Mouse (Mus musculus): Measurements from ENCODE around the gene Cyp2d22. TPM values are rescaled to one million over a fixed set of nuclear protein-coding genes. Genes with fewer than 3 reads are reported as not detected.
"Not testable (repeated sequence)": the region's sequence is repeated elsewhere in the genome, so short reads cannot be mapped to it uniquely, and the experiment has no call there.

The Cyp2d22 gene
- polyA plus RNA-seq, 1 experiment from 2014 or later, result 3.3 TPM

- 85% methylated on average over 6 of the region's 6 CpGs for WGBS
- Histone ChIP-seq H3K4me3 (ENCODE audit: low read length) (no peak overlapping the region), H3K4me1 (ENCODE audit: control insufficient read depth, insufficient read depth, low read depth, low read length) (no peaks in the 10 kb centered on the region), H3K27ac (ENCODE audit: low read depth, low read length) (no peak overlapping the region), H3K9ac (ENCODE audit: low read depth, low read length) (no peak overlapping the region), H3K36me3 (ENCODE audit: control insufficient read depth, insufficient read depth, low read length) (no peaks in the 10 kb centered on the region), H3K4me2 (ENCODE audit: low read length) (no peak overlapping the region), H3K27me3 (replicated peaks; ENCODE audit: control insufficient read depth, insufficient read depth, low read length) (no peaks in the 10 kb centered on the region), H3K9me3 (ENCODE audit: control insufficient read depth, low read length) (no peaks in the 10 kb centered on the region)
- no peak for ATAC-seq
Observed at GRCm38 (mm10) chr15:82402741-82403140, 22.7 kb upstream of the Cyp2d22 start.

DNA sequence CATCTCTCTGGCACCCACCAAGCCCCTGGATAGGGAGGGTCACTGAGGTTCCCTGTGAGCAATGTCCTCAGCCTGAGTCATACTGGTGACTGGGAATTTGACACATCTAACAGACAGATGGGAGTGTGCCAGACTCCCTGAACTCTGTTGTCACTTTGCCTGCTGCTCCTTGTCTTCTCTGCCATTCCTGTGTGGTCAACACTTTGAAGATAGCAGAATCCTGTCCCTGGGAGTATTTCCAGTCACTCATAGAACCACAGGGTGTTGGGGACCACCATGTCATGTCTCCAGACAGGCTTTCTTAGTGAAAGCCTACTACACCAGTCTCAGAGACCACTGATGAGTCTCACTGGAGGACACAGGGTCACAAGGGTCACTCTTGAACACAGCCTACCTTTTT, 22.0 kb upstream of the Cyp2d22 start:
- no peak for ATAC-seq
- Histone ChIP-seq H3K9me3 (ENCODE audit: control insufficient read depth, low read length) (no peaks in the 10 kb centered on the region), H3K9ac (ENCODE audit: low read depth, low read length) (no peak overlapping the region), H3K4me2 (ENCODE audit: low read length) (no peak overlapping the region), H3K36me3 (ENCODE audit: control insufficient read depth, insufficient read depth, low read length) (no peaks in the 10 kb centered on the region), H3K27ac (ENCODE audit: low read depth, low read length) (no peak overlapping the region), H3K27me3 (replicated peaks; ENCODE audit: control insufficient read depth, insufficient read depth, low read length) (no peaks in the 10 kb centered on the region), H3K4me3 (ENCODE audit: low read length) (no peak overlapping the region), H3K4me1 (ENCODE audit: control insufficient read depth, insufficient read depth, low read depth, low read length) (no peaks in the 10 kb centered on the region)

DNA sequence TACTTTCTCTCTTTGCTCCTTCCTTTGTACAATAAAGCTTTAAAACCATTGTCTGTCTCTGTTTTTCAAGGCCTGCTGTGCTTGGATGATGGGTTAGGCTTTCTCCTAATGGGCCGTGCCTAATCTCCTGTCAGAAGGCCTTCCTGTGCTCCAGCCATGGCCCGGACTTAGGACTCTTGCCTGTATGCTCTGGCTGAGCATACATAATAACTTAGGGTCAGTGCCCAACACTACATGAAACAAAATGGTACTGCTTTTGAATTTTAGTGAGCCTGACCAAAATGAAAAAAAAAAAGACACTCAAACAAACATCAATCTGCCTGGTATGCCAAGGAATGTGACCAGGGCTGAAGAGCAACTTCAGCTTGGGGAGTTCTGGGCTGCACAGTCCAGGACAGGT, 21.5 kb upstream of the Cyp2d22 start:
- no peaks in the 10 kb centered on the region for H3K27me3 ChIP-seq (replicated peaks; ENCODE audit: control insufficient read depth, insufficient read depth, low read length)
- H3K4me2 ChIP-seq (ENCODE audit: low read length), result no peak overlapping the region
- WGBS, result 23% methylated on average over 2 of the region's 2 CpGs
- H3K4me1 ChIP-seq (ENCODE audit: control insufficient read depth, insufficient read depth, low read depth, low read length), result no peaks in the 10 kb centered on the region
- H3K9me3 ChIP-seq (ENCODE audit: control insufficient read depth, low read length), result no peaks in the 10 kb centered on the region
- H3K9ac ChIP-seq (ENCODE audit: low read depth, low read length), result no peak overlapping the region
- no peak overlapping the region for H3K27ac ChIP-seq (ENCODE audit: low read depth, low read length)
- H3K4me3 ChIP-seq (ENCODE audit: low read length), result no peak overlapping the region
- no peak for ATAC-seq
- no peaks in the 10 kb centered on the region for H3K36me3 ChIP-seq (ENCODE audit: control insufficient read depth, insufficient read depth, low read length)

- H3K36me3 ChIP-seq (ENCODE audit: control insufficient read depth, insufficient read depth, low read length); ATAC-seq; H3K9ac ChIP-seq (ENCODE audit: low read depth, low read length); H3K9me3 ChIP-seq (ENCODE audit: control insufficient read depth, low read length); H3K27me3 ChIP-seq (replicated peaks; ENCODE audit: control insufficient read depth, insufficient read depth, low read length); H3K4me2 ChIP-seq (ENCODE audit: low read length); H3K4me1 ChIP-seq (ENCODE audit: control insufficient read depth, insufficient read depth, low read depth, low read length); H3K4me3 ChIP-seq (ENCODE audit: low read length); H3K27ac ChIP-seq (ENCODE audit: low read depth, low read length): not testable (repeated sequence)
- 90% methylated on average over 3 of the region's 3 CpGs for WGBS
Observed at GRCm38 (mm10) chr15:82395955-82396354, 15.9 kb upstream of the Cyp2d22 start.

- H3K36me3 ChIP-seq (ENCODE audit: control insufficient read depth, insufficient read depth, low read length); H3K9me3 ChIP-seq (ENCODE audit: control insufficient read depth, low read length); H3K9ac ChIP-seq (ENCODE audit: low read depth, low read length); ATAC-seq; H3K4me1 ChIP-seq (ENCODE audit: control insufficient read depth, insufficient read depth, low read depth, low read length); H3K27ac ChIP-seq (ENCODE audit: low read depth, low read length); H3K4me3 ChIP-seq (ENCODE audit: low read length); H3K4me2 ChIP-seq (ENCODE audit: low read length); H3K27me3 ChIP-seq (replicated peaks; ENCODE audit: control insufficient read depth, insufficient read depth, low read length): not testable (repeated sequence)
- WGBS, result 83% methylated on average over 2 of the region's 2 CpGs
Observed at GRCm38 (mm10) chr15:82393922-82394321, 13.9 kb upstream of the Cyp2d22 start, which contains the start of gene Cyp2d11. Gene Cyp2d11, minus strand, starts transcription at chr15:82394022.

DNA sequence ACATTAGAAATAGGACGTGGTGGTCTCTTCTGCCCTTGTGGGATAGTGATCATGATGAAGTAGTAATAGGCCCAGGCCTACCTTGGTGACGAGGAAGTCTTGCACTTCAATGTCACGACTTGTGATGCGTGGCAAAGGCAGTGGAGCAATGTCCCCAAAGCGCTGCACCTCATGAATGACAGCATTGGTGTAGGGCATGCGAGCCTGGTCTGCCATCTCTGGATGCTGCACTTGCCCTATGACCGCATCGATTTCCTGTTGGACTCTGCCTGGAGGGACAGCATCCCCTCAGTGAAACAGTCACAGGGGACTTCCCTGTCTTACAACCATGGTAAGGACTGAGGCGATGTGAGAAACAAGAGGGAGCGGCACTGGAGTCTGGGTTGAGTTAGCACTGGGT, 9.9 kb upstream of the Cyp2d22 start:
- 93% methylated on average over 10 of the region's 10 CpGs for WGBS
- not testable (repeated sequence) for ATAC-seq; H3K36me3 ChIP-seq (ENCODE audit: control insufficient read depth, insufficient read depth, low read length); H3K4me1 ChIP-seq (ENCODE audit: control insufficient read depth, insufficient read depth, low read depth, low read length); H3K9me3 ChIP-seq (ENCODE audit: control insufficient read depth, low read length); H3K9ac ChIP-seq (ENCODE audit: low read depth, low read length); H3K27ac ChIP-seq (ENCODE audit: low read depth, low read length); H3K4me2 ChIP-seq (ENCODE audit: low read length); H3K27me3 ChIP-seq (replicated peaks; ENCODE audit: control insufficient read depth, insufficient read depth, low read length); H3K4me3 ChIP-seq (ENCODE audit: low read length)

DNA sequence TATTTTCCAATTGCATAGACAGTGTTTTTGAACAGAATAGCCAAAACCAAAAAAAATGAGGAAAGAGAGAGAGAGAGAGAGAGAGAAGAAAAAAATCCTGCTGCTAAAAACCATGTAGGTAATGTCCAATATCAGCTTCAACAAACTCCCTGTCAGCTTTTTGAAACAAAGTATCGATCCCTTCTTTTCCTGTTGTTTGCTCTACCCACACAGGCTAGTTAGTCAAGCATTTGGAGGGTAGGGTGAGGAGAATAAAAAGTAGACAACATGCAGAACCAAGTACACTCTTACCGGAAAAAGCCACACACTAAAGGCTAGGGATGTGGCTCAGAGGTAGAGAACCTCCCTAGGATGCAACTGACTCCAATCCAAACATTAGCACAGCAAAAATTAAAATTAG, 5.7 kb upstream of the Cyp2d22 start:
- Histone ChIP-seq H3K9me3 (ENCODE audit: control insufficient read depth, low read length) (no peaks in the 10 kb centered on the region), H3K27ac (ENCODE audit: low read depth, low read length) (no peak overlapping the region), H3K36me3 (ENCODE audit: control insufficient read depth, insufficient read depth, low read length) (no peaks in the 10 kb centered on the region), H3K4me1 (ENCODE audit: control insufficient read depth, insufficient read depth, low read depth, low read length) (peaks cover 5% of the 10 kb centered on the region), H3K4me2 (ENCODE audit: low read length) (no peak overlapping the region), H3K4me3 (ENCODE audit: low read length) (no peak overlapping the region), H3K9ac (ENCODE audit: low read depth, low read length) (no peak overlapping the region), H3K27me3 (replicated peaks; ENCODE audit: control insufficient read depth, insufficient read depth, low read length) (no peaks in the 10 kb centered on the region)
- 98% methylated on average over 2 of the region's 2 CpGs for WGBS
- no peak for ATAC-seq

GRCm38 (mm10) chr15:82382441-82382840, 2.4 kb upstream of the Cyp2d22 start:
- Histone ChIP-seq H3K9ac (ENCODE audit: low read depth, low read length) (no peak overlapping the region), H3K9me3 (ENCODE audit: control insufficient read depth, low read length) (no peaks in the 10 kb centered on the region), H3K4me3 (ENCODE audit: low read length) (no peak overlapping the region), H3K27ac (ENCODE audit: low read depth, low read length) (no peak overlapping the region), H3K4me1 (ENCODE audit: control insufficient read depth, insufficient read depth, low read depth, low read length) (peaks cover 7% of the 10 kb centered on the region), H3K27me3 (replicated peaks; ENCODE audit: control insufficient read depth, insufficient read depth, low read length) (no peaks in the 10 kb centered on the region), H3K4me2 (ENCODE audit: low read length) (no peak overlapping the region), H3K36me3 (ENCODE audit: control insufficient read depth, insufficient read depth, low read length) (no peaks in the 10 kb centered on the region)
- WGBS, result 91% methylated on average over 2 of the region's 2 CpGs
- ATAC-seq, result no peak

- H3K27me3 ChIP-seq (replicated peaks; ENCODE audit: control insufficient read depth, insufficient read depth, low read length), result no peaks in the 10 kb centered on the region
- H3K4me3 ChIP-seq (ENCODE audit: low read length), result peak overlapping the region; percentile 26
- ATAC-seq, result no peak
- WGBS, result 28% methylated on average over 7 of the region's 7 CpGs
- H3K9me3 ChIP-seq (ENCODE audit: control insufficient read depth, low read length), result no peaks in the 10 kb centered on the region
- peak overlapping the region; percentile 71 for H3K4me2 ChIP-seq (ENCODE audit: low read length)
- H3K27ac ChIP-seq (ENCODE audit: low read depth, low read length), result no peak overlapping the region
- H3K9ac ChIP-seq (ENCODE audit: low read depth, low read length), result peak overlapping the region; percentile 54
- peaks cover 7% of the 10 kb centered on the region for H3K4me1 ChIP-seq (ENCODE audit: control insufficient read depth, insufficient read depth, low read depth, low read length)
- no peaks in the 10 kb centered on the region for H3K36me3 ChIP-seq (ENCODE audit: control insufficient read depth, insufficient read depth, low read length)
Observed at GRCm38 (mm10) chr15:82380714-82381062, 628 bp upstream of the Cyp2d22 start.

- peak overlapping the region; percentile 15; the same call in 1 of the 2 replicates for H3K9ac ChIP-seq (ENCODE audit: low read depth, low read length)
- peak overlapping the region; percentile 26 for H3K4me3 ChIP-seq (ENCODE audit: low read length)
- ATAC-seq, result no peak; the same call in 1 of the 2 replicates
- no peaks in the 10 kb centered on the region for H3K9me3 ChIP-seq (ENCODE audit: control insufficient read depth, low read length)
- no peaks in the 10 kb centered on the region for H3K27me3 ChIP-seq (replicated peaks; ENCODE audit: control insufficient read depth, insufficient read depth, low read length)
- H3K4me1 ChIP-seq (ENCODE audit: control insufficient read depth, insufficient read depth, low read depth, low read length), result peaks cover 7% of the 10 kb centered on the region
- no peak overlapping the region for H3K27ac ChIP-seq (ENCODE audit: low read depth, low read length)
- H3K36me3 ChIP-seq (ENCODE audit: control insufficient read depth, insufficient read depth, low read length), result no peaks in the 10 kb centered on the region
- 31% methylated on average over 7 of the region's 7 CpGs for WGBS
- peak overlapping the region; percentile 71 for H3K4me2 ChIP-seq (ENCODE audit: low read length)
Observed at GRCm38 (mm10) chr15:82379511-82379870, 569 bp downstream of the Cyp2d22 start.

Measured in hindbrain, embryonic 16.5 days (tissue).